Mouse (Mus musculus): ENCODE results near the gene Pabpc4. TPM values are rescaled to one million over a fixed set of nuclear protein-coding genes. Genes with fewer than 3 reads are reported as not detected.

Gene Pabpc4
- polyA plus RNA-seq (2012; rRNA removed): 30.8 and 32.3 TPM in 2 replicates

DNA sequence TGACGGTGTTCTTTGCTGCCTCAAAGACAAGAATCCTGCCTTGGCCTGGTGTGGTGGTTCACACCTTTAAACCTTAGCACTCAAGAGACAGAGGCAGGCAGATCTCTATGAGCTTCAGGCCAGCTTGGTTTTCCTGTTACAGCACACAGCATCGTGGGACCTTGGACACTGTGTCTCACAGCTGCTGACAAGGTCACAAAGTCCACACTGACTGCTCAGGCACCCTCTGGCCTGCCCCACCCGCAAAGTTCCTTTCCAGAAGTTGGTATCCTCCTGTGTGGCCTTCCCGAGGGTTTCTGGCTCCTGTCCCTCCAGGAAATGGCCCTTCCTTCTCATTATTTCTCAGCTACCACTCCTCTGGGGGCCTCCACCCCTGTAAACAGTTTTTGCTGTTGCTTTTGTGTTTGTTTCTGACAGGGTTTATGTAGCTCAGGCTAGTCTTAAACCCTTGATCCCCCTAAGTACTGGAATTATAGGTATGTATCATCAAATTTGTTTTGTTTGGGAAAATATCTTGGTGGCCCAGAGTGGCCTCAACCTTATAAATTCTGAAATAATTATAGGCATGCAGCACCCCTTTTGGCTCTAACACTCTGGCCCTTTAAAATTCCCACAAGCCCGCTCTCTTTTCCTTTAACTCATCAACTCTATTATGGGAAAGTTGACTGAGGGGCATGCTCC lies at the start of gene Pabpc4:
Pabpc4 (plus strand) TSS at position 631 of the 681 bp plus-strand sequence.
- H3K27ac ChIP-seq (ENCODE audit: insufficient read depth, low read length): no peak within 1 kb of the TSS
- WGBS: 74% methylated on average over 5 of the region's 5 CpGs
- H3K4me1 ChIP-seq (ENCODE audit: control insufficient read depth, insufficient read depth, low read length): peaks cover 6% of the 10 kb centered on the region
- H3K4me3 ChIP-seq (replicated peaks; ENCODE audit: insufficient read depth, low read depth, low read length): no peak within 1 kb of the TSS
- no peak for TF ChIP-seq POLR2A (IDR thresholded peaks at IDR 0.05; ENCODE audit: borderline replicate concordance, insufficient read depth, low read length)
- TF ChIP-seq CTCF (IDR thresholded peaks at IDR 0.05; ENCODE audit: borderline replicate concordance, insufficient read depth, low read depth, low read length): no peak
- no peak for DNase-seq
- H3K27me3 ChIP-seq (ENCODE audit: control insufficient read depth, insufficient read depth, low read length): no peaks in the 10 kb centered on the region

DNA sequence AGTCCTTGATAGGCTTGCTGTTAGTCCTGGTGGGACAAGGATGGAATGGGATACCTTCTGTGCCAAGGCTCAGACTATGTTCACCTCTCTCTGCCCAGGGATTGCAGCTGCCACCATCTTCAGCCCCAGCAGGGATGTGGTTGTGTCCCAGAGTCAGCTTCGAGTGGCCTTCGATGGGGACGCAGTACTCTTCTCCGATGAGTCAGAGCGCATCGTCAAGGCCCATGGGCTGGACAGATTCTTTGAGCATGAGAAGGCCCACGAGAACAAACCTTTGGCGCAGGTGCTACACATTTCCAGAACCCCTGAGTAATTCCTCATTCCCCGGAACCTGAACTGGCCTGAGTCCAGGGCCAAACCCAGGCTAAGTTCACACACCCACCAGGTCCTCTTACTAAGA lies 48.2 kb upstream of the Pabpc4 start:
- H3K4me1 ChIP-seq (ENCODE audit: control insufficient read depth, insufficient read depth, low read length): no peaks in the 10 kb centered on the region
- no peak overlapping the region for H3K27ac ChIP-seq (ENCODE audit: insufficient read depth, low read length)
- H3K27me3 ChIP-seq (ENCODE audit: control insufficient read depth, insufficient read depth, low read length): no peaks in the 10 kb centered on the region
- WGBS: 87% methylated on average over 9 of the region's 9 CpGs
- DNase-seq: no peak
- H3K4me3 ChIP-seq (replicated peaks; ENCODE audit: insufficient read depth, low read depth, low read length): no peak overlapping the region
- TF ChIP-seq POLR2A (IDR thresholded peaks at IDR 0.05; ENCODE audit: borderline replicate concordance, insufficient read depth, low read length): no peak
- TF ChIP-seq CTCF (IDR thresholded peaks at IDR 0.05; ENCODE audit: borderline replicate concordance, insufficient read depth, low read depth, low read length): no peak

DNA sequence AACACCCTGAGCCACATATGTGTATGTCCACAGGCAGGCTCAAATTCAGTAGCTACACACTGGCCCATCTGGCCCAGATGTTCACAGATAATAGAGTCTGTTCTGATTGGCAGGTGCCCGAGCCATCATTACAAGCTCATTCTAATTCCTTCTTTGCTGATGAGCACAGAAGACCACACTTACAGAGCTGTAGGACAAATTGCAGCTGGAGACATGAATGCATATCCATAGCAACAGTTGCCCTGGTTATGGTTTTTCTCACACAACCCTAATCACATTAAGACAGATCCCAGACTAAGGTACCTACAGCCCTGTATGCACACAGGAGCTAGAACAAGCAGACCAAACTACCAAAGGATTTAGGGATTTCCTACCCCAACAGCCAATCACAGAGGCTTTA lies 46.8 kb upstream of the Pabpc4 start:
- Histone ChIP-seq H3K4me1 (ENCODE audit: control insufficient read depth, insufficient read depth, low read length) (no peaks in the 10 kb centered on the region), H3K4me3 (replicated peaks; ENCODE audit: insufficient read depth, low read depth, low read length) (no peak overlapping the region), H3K27ac (ENCODE audit: insufficient read depth, low read length) (no peak overlapping the region), H3K27me3 (ENCODE audit: control insufficient read depth, insufficient read depth, low read length) (no peaks in the 10 kb centered on the region)
- TF ChIP-seq POLR2A (IDR thresholded peaks at IDR 0.05; ENCODE audit: borderline replicate concordance, insufficient read depth, low read length): no peak
- no peak for TF ChIP-seq CTCF (IDR thresholded peaks at IDR 0.05; ENCODE audit: borderline replicate concordance, insufficient read depth, low read depth, low read length)
- 56% methylated on average over 1 of the region's 1 CpGs for WGBS
- DNase-seq: no peak

DNA sequence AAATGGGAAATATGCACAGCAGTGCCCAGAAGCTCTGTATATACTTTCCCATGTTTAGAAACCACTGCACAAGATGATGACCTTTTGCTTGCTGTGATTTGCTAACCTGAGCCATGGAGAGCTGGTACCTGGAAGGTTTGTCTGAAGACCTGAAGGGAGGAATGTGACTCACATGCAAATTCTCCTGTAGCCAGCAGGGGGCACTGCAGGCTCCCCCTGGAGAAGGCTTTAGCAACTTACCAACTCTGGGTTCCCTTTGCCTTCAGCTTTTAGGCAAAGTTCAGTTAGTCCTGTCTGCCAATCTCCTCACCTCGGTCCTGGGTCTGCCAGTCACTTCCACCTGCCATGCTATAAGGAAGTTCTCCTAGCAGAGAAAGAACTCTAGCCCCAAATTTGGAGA lies 45.4 kb upstream of the Pabpc4 start:
- Histone ChIP-seq H3K4me3 (replicated peaks; ENCODE audit: insufficient read depth, low read depth, low read length) (no peak overlapping the region), H3K4me1 (ENCODE audit: control insufficient read depth, insufficient read depth, low read length) (no peaks in the 10 kb centered on the region), H3K27ac (ENCODE audit: insufficient read depth, low read length) (no peak overlapping the region), H3K27me3 (ENCODE audit: control insufficient read depth, insufficient read depth, low read length) (no peaks in the 10 kb centered on the region)
- WGBS: 24% methylated on average over 1 of the region's 1 CpGs
- DNase-seq: peak; percentile 33 to 42
- TF ChIP-seq CTCF (IDR thresholded peaks at IDR 0.05; ENCODE audit: borderline replicate concordance, insufficient read depth, low read depth, low read length) (peak; percentile 77), POLR2A (IDR thresholded peaks at IDR 0.05; ENCODE audit: borderline replicate concordance, insufficient read depth, low read length) (no peak)

- Histone ChIP-seq H3K4me3 (replicated peaks; ENCODE audit: insufficient read depth, low read depth, low read length) (no peak overlapping the region), H3K27me3 (ENCODE audit: control insufficient read depth, insufficient read depth, low read length) (no peaks in the 10 kb centered on the region), H3K4me1 (ENCODE audit: control insufficient read depth, insufficient read depth, low read length) (no peaks in the 10 kb centered on the region), H3K27ac (ENCODE audit: insufficient read depth, low read length) (no peak overlapping the region)
- peak; percentile 56 to 78 for DNase-seq
- WGBS: 70% methylated on average over 15 of the region's 15 CpGs
- TF ChIP-seq POLR2A (IDR thresholded peaks at IDR 0.05; ENCODE audit: borderline replicate concordance, insufficient read depth, low read length) (no peak), CTCF (IDR thresholded peaks at IDR 0.05; ENCODE audit: borderline replicate concordance, insufficient read depth, low read depth, low read length) (peak; percentile 99)
Measured at GRCm38 (mm10) chr4:123219720-123220357, 42.3 kb upstream of the Pabpc4 start.

GRCm38 (mm10) chr4:123220637-123221036 lies 41.5 kb upstream of the Pabpc4 start:
- TF ChIP-seq CTCF (IDR thresholded peaks at IDR 0.05; ENCODE audit: borderline replicate concordance, insufficient read depth, low read depth, low read length) (no peak), POLR2A (IDR thresholded peaks at IDR 0.05; ENCODE audit: borderline replicate concordance, insufficient read depth, low read length) (no peak)
- no peak for DNase-seq
- H3K4me1 ChIP-seq (ENCODE audit: control insufficient read depth, insufficient read depth, low read length): no peaks in the 10 kb centered on the region
- 90% methylated on average over 4 of the region's 4 CpGs for WGBS
- no peaks in the 10 kb centered on the region for H3K27me3 ChIP-seq (ENCODE audit: control insufficient read depth, insufficient read depth, low read length)
- H3K4me3 ChIP-seq (replicated peaks; ENCODE audit: insufficient read depth, low read depth, low read length): no peak overlapping the region
- no peak overlapping the region for H3K27ac ChIP-seq (ENCODE audit: insufficient read depth, low read length)

DNA sequence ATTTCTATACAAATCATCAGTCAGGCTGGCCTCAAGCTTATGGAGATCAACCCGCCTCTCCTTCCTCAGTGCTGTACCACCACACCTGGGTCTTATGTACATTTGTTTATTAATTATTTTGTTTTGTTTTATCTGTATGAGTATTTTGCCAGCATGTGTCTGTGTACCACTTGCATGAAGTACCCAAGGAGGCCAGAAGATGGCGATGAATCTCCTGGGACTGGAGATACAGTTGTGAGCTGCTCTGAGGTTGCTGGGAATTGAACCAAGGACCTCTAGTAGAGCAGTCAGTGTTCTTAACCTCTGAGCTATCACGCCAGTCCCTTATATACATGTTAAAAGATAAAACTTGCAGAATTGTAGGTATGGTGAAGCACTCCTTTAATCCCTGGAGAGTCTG lies 38.8 kb upstream of the Pabpc4 start:
- 67% methylated on average over 3 of the region's 3 CpGs for WGBS
- H3K27ac ChIP-seq (ENCODE audit: insufficient read depth, low read length): no peak overlapping the region
- no peaks in the 10 kb centered on the region for H3K4me1 ChIP-seq (ENCODE audit: control insufficient read depth, insufficient read depth, low read length)
- H3K4me3 ChIP-seq (replicated peaks; ENCODE audit: insufficient read depth, low read depth, low read length): no peak overlapping the region
- H3K27me3 ChIP-seq (ENCODE audit: control insufficient read depth, insufficient read depth, low read length): no peaks in the 10 kb centered on the region
- DNase-seq: no peak
- TF ChIP-seq POLR2A (IDR thresholded peaks at IDR 0.05; ENCODE audit: borderline replicate concordance, insufficient read depth, low read length) (no peak), CTCF (IDR thresholded peaks at IDR 0.05; ENCODE audit: borderline replicate concordance, insufficient read depth, low read depth, low read length) (peak; percentile 26; the same call in 1 of the 2 replicates)

All from cerebellum, adult 2 months (tissue).